Mouse (Mus musculus): Measurements from ENCODE around the gene Klhdc2. TPM values are rescaled to one million over a fixed set of nuclear protein-coding genes. Genes with fewer than 3 reads are reported as not detected.
A peak's percentile ranks its signal among the peaks of the same experiment; 100 is the strongest.

Gene Klhdc2
- total RNA-seq, 1 experiment from 2014 or later, result 79.8 TPM

- ATAC-seq (replicated peaks in 1 of 2; ENCODE audit: insufficient read depth in 1 of 2, low FRiP score in 2 of 2, low TSS enrichment in 1 of 2, low read depth in 1 of 2, poor library complexity in 2 of 2, severe bottlenecking in 2 of 2), result no peak
These were observed 1.1 kb downstream of the Klhdc2 start for GRCm38 (mm10) chr12:69297411-69298150.

GRCm38 (mm10) chr12:69298281-69298680 is 1.8 kb downstream of the Klhdc2 start:
- no peak for ATAC-seq (replicated peaks in 1 of 2; ENCODE audit: insufficient read depth in 1 of 2, low FRiP score in 2 of 2, low TSS enrichment in 1 of 2, low read depth in 1 of 2, poor library complexity in 2 of 2, severe bottlenecking in 2 of 2)

GRCm38 (mm10) chr12:69299231-69299630 is 2.8 kb downstream of the Klhdc2 start:
- no peak for ATAC-seq (replicated peaks in 1 of 2; ENCODE audit: insufficient read depth in 1 of 2, low FRiP score in 2 of 2, low TSS enrichment in 1 of 2, low read depth in 1 of 2, poor library complexity in 2 of 2, severe bottlenecking in 2 of 2)

GRCm38 (mm10) chr12:69299831-69300230 is 3.4 kb downstream of the Klhdc2 start:
- ATAC-seq (replicated peaks in 1 of 2; ENCODE audit: insufficient read depth in 1 of 2, low FRiP score in 2 of 2, low TSS enrichment in 1 of 2, low read depth in 1 of 2, poor library complexity in 2 of 2, severe bottlenecking in 2 of 2), result no peak

GRCm38 (mm10) chr12:69300391-69300790 is 3.9 kb downstream of the Klhdc2 start:
- no peak for ATAC-seq (replicated peaks in 1 of 2; ENCODE audit: insufficient read depth in 1 of 2, low FRiP score in 2 of 2, low TSS enrichment in 1 of 2, low read depth in 1 of 2, poor library complexity in 2 of 2, severe bottlenecking in 2 of 2)

- no peak for ATAC-seq (replicated peaks in 1 of 2; ENCODE audit: insufficient read depth in 1 of 2, low FRiP score in 2 of 2, low TSS enrichment in 1 of 2, low read depth in 1 of 2, poor library complexity in 2 of 2, severe bottlenecking in 2 of 2)
These were observed 5.7 kb downstream of the Klhdc2 start for GRCm38 (mm10) chr12:69302171-69302570.

- ATAC-seq (replicated peaks in 1 of 2; ENCODE audit: insufficient read depth in 1 of 2, low FRiP score in 2 of 2, low TSS enrichment in 1 of 2, low read depth in 1 of 2, poor library complexity in 2 of 2, severe bottlenecking in 2 of 2), result no peak
These were observed 7.6 kb downstream of the Klhdc2 start for GRCm38 (mm10) chr12:69304051-69304450.

GRCm38 (mm10) chr12:69306333-69306732 is 9.9 kb downstream of the Klhdc2 start:
- ATAC-seq (replicated peaks in 1 of 2; ENCODE audit: insufficient read depth in 1 of 2, low FRiP score in 2 of 2, low TSS enrichment in 1 of 2, low read depth in 1 of 2, poor library complexity in 2 of 2, severe bottlenecking in 2 of 2), result no peak

- ATAC-seq (replicated peaks in 1 of 2; ENCODE audit: insufficient read depth in 1 of 2, low FRiP score in 2 of 2, low TSS enrichment in 1 of 2, low read depth in 1 of 2, poor library complexity in 2 of 2, severe bottlenecking in 2 of 2), result no peak
These were observed 13.2 kb downstream of the Klhdc2 start for GRCm38 (mm10) chr12:69309659-69310058.

- no peak for ATAC-seq (replicated peaks in 1 of 2; ENCODE audit: insufficient read depth in 1 of 2, low FRiP score in 2 of 2, low TSS enrichment in 1 of 2, low read depth in 1 of 2, poor library complexity in 2 of 2, severe bottlenecking in 2 of 2)
These were observed 21.9 kb downstream of the Klhdc2 start for GRCm38 (mm10) chr12:69318431-69318830.

GRCm38 (mm10) chr12:69331187-69331586 is 34.7 kb downstream of the Klhdc2 start:
- ATAC-seq (replicated peaks in 1 of 2; ENCODE audit: insufficient read depth in 1 of 2, low FRiP score in 2 of 2, low TSS enrichment in 1 of 2, low read depth in 1 of 2, poor library complexity in 2 of 2, severe bottlenecking in 2 of 2), result peak in 1 of 2 experiments; percentile 42; a peak in 1 of 4 replicates

- ATAC-seq (replicated peaks in 1 of 2; ENCODE audit: insufficient read depth in 1 of 2, low FRiP score in 2 of 2, low TSS enrichment in 1 of 2, low read depth in 1 of 2, poor library complexity in 2 of 2, severe bottlenecking in 2 of 2), result no peak
These were observed 35.7 kb downstream of the Klhdc2 start for GRCm38 (mm10) chr12:69332147-69332546.

- ATAC-seq (replicated peaks in 1 of 2; ENCODE audit: insufficient read depth in 1 of 2, low FRiP score in 2 of 2, low TSS enrichment in 1 of 2, low read depth in 1 of 2, poor library complexity in 2 of 2, severe bottlenecking in 2 of 2), result peak in 1 of 2 experiments; percentile 80; a peak in 3 of 4 replicates
These were observed 37.1 kb downstream of the Klhdc2 start for GRCm38 (mm10) chr12:69333547-69333946.

GRCm38 (mm10) chr12:69349928-69350327 is 53.4 kb downstream of the Klhdc2 start:
- ATAC-seq (replicated peaks in 1 of 2; ENCODE audit: insufficient read depth in 1 of 2, low FRiP score in 2 of 2, low TSS enrichment in 1 of 2, low read depth in 1 of 2, poor library complexity in 2 of 2, severe bottlenecking in 2 of 2), result no peak

- no peak for ATAC-seq (replicated peaks in 1 of 2; ENCODE audit: insufficient read depth in 1 of 2, low FRiP score in 2 of 2, low TSS enrichment in 1 of 2, low read depth in 1 of 2, poor library complexity in 2 of 2, severe bottlenecking in 2 of 2)
These were observed 55.2 kb downstream of the Klhdc2 start for GRCm38 (mm10) chr12:69351685-69352084.

- peak; percentile 46 to 60; a peak in 2 of 4 replicates for ATAC-seq (replicated peaks in 1 of 2; ENCODE audit: insufficient read depth in 1 of 2, low FRiP score in 2 of 2, low TSS enrichment in 1 of 2, low read depth in 1 of 2, poor library complexity in 2 of 2, severe bottlenecking in 2 of 2)
These were observed 60.2 kb downstream of the Klhdc2 start, which contains the start of gene Nemf for GRCm38 (mm10) chr12:69356546-69357299. Nemf (minus strand) TSS chr12:69357165.

GRCm38 (mm10) chr12:69357300-69357646 is 60.8 kb downstream of the Klhdc2 start:
- no peak for ATAC-seq (replicated peaks in 1 of 2; ENCODE audit: insufficient read depth in 1 of 2, low FRiP score in 2 of 2, low TSS enrichment in 1 of 2, low read depth in 1 of 2, poor library complexity in 2 of 2, severe bottlenecking in 2 of 2)
